Mouse (Mus musculus) CD4-positive, CD25-positive, alpha-beta regulatory T cell, adult 2 months (primary cell): ENCODE results near the gene Zfp420.
A peak's percentile ranks its signal among the peaks of the same experiment; 100 is the strongest.

Source experiments
- DNase-seq: peaks from one replicate; pipeline ENCODE4 v3.0.0-alpha.2; 2012; ENCODE audit warnings: low read depth, low spot score

Gene Zfp420

DNA sequence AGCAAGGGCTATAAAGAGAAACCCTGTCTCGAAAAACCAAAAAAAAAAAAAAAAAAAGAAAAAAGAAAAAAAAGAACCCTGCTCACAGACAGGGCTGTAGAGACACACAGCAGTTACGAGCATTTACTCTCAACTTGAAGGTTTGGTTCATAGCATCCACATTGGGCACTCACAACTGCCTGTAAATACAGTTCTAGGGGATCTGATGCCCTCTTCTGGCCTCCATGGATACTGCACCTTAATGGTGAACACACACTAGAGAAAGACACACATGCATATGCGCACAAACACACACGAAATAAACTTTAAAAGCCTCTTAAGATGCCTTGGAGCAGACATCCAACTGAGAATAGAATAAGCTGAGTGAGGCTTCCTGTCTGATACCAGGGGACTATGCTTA lies 38.6 kb downstream of the Zfp420 start:
- peak; percentile 7 for DNase-seq

DNA sequence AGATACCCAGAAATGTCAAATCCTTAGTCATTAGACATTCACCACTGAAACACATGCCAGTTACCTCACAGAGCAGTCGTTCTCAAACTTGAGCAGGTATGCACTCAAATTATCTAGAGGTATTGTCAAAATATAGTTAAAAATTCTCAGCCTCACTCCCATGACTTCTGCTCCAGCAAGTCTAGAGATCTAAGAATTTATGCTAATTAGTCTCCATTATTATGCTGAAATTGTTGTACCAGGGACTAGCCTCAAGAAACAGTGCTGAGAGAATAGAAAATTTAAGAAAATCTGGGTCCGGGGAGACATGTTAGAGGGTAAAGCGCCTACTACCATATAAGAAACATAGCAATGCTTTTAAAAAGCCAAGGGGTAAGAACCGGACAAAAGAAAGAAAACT lies 44.3 kb downstream of the Zfp420 start:
- DNase-seq = no peak

DNA sequence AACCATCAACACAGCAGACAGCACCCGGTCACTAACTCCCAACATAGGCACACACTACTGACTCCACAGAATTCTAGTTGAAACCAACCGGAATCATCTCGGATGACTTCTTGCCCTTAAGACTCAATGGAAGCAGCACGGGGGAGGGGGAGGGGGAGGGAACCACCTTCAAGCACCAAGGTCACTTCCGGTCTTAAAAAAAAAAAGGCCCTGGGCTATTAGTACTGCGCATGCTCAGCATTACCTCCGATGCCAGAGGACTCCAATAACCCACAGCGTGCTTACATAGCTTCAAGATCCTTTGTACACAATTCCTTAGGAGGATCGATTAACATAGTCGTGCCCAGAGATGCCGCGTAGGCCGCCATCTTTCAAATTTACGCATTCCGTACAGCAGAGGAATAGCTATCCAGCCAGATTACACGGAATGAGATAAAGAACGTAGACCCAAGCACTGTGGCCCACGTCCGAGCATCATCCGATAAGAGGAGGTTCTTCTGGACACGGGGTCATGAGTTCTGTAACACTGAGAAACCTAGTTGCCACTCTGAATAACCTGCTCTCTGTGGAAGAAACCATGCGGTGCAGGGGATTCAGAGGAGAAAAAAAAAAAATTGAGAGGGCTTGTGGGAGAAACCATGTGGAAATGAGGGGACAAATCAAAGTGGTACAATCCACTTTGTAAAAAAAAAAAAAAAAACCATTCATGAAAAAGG lies 46.3 kb downstream of the Zfp420 start, which contains the start of gene Zfp27:
TSS of gene Zfp27 (minus strand) at position 607 of the 716 bp plus-strand sequence.
- peak; percentile 93 for DNase-seq

DNA sequence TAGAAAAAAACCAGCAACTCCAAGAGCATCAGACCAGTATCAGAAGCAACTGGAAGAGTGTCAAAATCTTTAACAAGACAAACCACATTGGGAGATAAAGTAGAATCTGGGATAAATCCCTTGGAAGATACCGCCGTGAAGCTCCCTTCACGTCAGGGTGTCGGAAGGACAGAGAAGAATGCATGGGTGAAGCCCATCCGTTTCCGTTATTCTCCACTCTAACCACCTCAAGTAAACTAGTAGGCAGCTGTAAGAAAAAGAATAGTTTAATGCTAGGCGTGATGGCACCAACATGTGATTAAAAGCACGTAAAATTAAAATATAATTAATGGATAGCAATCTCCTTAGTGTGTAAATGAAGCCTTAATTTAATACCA lies 46.9 kb downstream of the Zfp420 start:
- DNase-seq = no peak

DNA sequence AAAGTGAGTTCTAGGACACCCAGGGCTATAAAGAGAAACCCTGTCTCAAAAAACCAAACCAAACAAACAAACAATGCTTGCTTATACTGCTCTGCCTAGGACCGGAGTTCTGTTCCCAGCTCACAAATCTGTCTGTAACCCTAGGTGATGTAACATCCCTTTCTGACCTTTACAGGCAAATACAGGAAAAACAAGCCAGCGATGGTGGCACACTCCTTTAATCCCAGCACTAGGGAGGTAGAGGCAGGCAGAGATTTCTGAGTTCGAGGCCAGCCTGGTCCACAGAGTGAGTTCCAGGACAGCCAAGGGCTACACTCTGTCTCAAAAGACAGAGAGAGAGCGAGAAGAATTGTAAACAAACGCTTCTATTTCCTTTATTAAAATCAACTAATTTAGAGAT lies 47.4 kb downstream of the Zfp420 start:
- no peak for DNase-seq

DNA sequence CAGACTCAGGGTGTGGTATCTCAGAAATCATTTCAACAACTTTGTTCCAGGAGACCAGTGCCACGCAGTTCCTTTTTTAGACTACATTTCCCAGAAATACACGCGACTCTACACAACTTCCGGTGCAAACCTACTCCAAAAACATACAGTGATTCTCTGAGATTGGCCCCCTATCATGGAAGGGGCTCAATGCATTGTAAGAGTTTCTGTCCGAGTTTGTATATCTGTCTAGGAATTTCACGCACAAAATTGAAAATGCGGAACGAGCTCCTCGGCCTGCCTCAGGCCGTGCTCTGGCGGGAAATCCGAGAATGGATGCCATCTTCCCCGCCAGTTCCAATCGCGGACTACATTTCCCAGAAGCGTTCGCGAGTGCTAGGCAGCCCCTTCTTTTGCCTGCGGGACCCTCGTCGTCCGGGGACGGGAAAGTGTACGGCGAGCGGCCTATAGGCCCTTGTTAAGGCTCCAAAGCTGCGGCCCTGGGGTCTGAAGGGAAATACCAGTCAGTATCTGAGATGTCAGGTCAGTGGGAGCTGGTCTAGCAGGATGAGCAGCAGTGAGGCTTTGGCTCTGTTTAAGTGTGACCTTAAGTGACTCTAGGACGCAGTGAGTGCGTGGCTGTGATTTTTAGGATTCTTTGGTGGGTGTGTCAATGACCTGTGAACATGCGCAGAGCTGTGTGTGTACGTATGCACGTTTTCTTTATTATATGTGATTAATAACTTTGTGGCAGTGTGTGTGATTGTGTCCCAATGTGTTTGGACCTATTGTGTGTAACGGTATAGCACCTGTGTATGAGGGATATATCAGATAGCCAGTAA lies 48.6 kb downstream of the Zfp420 start, which contains the start of gene Zfp383:
TSS of gene Zfp383 (plus strand) at position 94 of the 821 bp plus-strand sequence.
- DNase-seq = peak; percentile 83

DNA sequence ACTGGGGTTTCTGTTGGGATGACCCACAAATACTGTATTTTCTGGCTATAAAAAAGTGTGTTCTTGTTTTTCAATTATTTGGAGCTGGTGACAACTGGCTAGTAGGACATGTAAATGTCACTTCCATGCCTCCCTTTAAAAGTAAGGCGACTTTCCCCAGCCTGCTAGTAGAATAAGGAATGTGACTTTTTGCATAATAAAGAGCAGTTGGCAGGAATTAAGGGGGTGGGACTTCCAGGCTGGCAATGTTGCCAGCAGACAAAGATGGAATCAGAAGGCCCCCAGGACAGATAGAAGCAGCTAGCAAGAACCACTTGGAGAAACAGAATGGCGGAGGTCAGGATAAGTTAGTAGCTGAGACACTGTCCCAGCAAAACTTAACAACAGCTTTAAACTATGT lies 50.5 kb downstream of the Zfp420 start:
- no peak for DNase-seq

DNA sequence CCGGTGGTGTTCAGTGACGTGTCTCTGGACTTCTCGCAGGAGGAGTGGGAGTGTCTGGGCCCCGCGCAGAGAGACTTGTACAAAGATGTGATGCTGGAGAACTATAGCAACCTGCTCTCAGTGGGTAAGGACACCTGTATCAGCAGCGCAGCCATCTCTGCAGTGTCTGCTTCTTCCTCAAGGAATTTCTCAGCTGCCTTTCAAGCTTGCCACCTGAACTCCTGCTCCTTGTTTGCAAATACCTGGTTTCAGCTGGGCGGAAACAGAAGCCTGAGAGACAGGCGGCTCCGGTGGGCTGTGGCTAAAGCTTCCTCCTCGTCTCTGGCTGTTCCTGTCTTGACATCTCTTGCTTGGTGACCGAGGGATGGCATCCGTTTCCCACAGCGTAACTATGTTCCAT lies 52.4 kb downstream of the Zfp420 start:
- DNase-seq = no peak

DNA sequence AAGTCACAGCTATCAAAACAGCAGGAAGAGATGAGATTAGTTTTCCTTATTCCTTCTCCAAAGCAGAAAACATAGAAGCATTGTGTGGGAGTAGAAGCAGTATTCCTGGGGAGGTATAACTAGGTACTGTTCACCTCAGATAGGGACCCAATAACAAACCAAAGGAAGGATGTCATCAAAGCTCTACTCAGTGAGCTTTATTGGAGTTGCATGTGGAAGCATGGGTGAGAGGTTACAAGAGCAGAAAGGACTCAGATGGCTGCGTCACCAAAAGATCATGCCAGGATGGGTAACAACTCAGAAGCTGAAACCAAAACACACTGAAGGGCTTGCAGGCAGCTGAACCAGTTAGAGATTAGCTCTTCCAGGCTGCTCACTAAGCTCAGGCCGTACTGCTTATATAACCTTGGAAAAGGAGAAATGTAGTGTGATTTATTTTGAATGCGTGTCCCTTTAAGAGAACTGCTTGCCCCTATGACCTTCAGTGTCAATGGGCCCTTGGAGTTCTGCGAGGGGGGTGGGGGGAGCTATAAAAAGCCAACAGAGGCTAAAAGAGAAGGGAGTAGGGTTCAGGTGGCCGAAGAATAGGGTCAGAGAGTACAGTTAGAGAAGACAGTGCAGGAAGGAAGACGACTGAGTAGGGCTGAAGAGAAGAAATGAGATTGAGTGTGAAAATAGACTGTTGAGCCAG lies 57.7 kb downstream of the Zfp420 start:
- no peak for DNase-seq

DNA sequence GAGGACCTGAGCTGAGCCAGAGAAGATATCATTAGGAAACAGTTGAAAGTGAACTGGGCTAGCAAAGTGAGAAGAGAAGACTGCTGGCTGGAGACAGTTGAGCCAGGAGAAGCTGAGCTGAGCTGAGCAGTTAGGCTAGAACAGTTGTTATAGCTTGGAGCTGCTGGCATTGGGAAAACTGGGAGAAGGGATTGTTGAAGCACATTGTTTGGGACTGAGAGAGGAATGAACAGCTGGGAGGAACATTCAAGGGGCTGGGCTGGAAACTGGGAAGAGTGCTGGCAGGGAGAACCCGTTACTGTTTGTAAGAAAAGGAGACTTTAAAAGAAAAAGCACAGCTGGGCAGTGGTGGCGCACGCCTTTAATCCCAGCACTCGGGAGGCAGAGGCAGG lies 58.3 kb downstream of the Zfp420 start:
- no peak for DNase-seq

DNA sequence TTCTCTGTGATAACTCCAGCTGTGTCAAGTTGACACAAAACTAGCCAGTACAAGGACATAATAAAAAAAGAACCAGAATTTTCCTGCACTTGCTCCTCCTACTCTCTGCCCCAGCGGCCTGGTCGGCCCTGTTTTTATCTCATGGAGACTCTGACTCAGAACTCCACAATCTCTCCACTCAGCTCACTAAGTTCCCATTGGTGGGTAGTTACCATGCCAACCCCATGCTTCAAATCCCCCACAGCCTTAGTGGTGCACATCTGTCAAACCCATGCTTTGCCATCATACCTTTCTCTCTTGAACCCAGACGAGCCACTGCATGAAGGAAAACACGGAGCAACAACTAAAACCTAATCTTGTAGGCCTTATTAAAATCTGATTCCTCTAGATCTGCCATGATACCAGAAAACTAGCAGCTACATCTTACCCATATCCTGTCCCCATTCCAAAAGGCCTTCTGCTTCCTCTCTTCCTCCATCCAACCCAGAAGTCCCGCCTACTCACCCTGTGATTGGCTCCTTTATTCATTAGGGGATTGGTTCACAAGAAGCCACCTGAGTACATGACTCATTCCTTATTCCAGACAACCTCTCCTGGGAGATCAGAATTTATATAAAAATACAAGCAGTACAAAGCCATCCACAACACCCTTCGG lies 61.8 kb downstream of the Zfp420 start:
- no peak for DNase-seq

DNA sequence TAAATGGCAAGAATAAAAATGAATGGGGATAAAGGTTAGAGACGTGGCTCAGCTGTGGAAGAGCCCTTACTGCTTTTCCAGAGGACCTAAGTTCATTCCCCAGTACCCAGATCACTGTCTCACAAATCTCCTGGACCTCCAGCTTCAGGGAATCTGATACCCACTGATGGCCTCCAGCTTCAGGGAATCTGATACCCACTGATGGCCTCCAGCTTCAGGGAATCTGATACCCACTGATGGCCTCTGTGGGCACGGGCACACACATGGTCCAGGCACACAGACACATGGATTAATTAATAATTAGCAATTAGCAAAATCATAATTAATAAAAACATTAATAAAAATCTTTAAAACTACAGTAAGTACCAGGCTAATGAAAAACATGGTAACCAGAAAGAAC lies 63.0 kb downstream of the Zfp420 start:
- no peak for DNase-seq
